Mouse (Mus musculus): Measurements from ENCODE around the gene Rec114. TPM values are rescaled to one million over a fixed set of nuclear protein-coding genes. Genes with fewer than 3 reads are reported as not detected.

Gene Rec114
- polyA plus RNA-seq, 1 experiment from 2014 or later, result 10.8 TPM

DNA sequence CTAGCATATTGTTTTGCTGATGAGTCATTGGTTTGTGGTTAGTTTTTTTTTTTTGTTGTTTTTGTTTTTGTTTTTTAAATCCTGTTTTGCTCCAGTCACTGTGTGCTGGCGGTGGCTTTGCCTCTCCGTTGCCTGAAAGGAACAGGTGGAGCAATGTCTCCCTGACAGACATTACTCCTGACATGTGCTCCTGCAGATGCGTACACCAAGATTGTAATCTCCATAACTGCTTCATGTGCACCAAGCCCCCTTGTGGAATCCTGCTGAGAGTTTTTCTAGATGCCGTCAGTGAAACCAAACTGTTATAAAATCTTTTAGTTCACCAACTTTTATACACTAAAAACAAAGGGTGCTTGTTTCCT is 94.5 kb downstream of the Rec114 start:
- no peak overlapping the region for H3K27ac ChIP-seq (ENCODE audit: poor library complexity, severe bottlenecking)
- WGBS, result 76% methylated on average over 4 of the region's 4 CpGs
- H3K4me2 ChIP-seq, result no peak overlapping the region
- peaks cover 14% of the 10 kb centered on the region; the same call in 1 of the 2 replicates for H3K4me1 ChIP-seq (replicated peaks)
- H3K9ac ChIP-seq, result no peak overlapping the region
- H3K9me3 ChIP-seq (replicated peaks), result no peaks in the 10 kb centered on the region
- no peaks in the 10 kb centered on the region for H3K27me3 ChIP-seq (replicated peaks)
- H3K36me3 ChIP-seq, result peaks cover 27% of the 10 kb centered on the region
- H3K4me3 ChIP-seq, result no peak overlapping the region
- ATAC-seq (ENCODE audit: insufficient number of reproducible peaks, low FRiP score), result no peak; the same call in 1 of the 2 replicates

DNA sequence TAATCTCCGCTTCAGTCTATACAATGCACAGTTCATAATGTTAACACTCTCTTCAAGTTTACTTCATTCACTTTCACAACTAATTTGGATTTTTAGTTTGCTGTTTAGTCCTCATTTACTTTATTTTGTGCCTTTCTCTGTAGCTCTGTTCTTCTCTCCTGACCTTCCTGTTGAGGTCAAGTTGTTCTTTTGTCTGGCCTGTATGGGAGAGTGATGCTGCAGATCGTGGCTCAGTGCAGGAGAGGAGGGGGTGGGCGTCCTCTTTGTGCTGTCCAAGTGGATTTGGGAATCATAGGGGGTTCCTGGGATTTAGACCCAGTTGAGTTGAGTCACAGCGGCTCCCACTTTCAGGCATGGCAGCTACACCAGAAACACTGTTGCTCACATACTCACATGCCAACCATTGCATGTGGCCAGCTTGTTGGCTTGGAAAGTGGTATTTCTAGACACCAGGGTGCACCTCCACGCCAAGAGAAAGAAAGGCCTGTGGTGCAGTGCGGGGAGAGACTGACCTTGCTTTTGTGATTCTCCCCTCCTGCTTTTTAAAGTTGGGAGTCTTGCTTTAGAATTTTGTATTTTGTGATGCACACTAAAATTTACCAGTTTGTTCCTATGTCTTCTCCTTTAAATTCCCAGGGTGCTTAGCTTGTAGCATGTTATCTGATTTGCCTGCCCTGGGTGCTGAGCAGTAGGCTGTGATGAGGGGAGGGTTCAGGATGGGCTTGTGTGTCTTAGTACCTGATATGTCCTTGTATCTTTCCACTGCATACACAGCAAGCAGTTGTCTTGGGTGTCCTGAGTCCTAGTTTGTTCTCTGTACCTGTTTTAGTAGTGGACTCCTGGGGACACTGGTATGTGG is 95.1 kb downstream of the Rec114 start:
- Histone ChIP-seq H3K27me3 (replicated peaks) (no peaks in the 10 kb centered on the region), H3K36me3 (peaks cover 33% of the 10 kb centered on the region), H3K4me2 (no peak overlapping the region), H3K4me1 (replicated peaks) (peaks cover 14% of the 10 kb centered on the region; the same call in 1 of the 2 replicates), H3K9ac (no peak overlapping the region), H3K4me3 (no peak overlapping the region), H3K9me3 (replicated peaks) (no peaks in the 10 kb centered on the region), H3K27ac (ENCODE audit: poor library complexity, severe bottlenecking) (no peak overlapping the region)
- peak; percentile 80 for ATAC-seq (ENCODE audit: insufficient number of reproducible peaks, low FRiP score)
- WGBS, result 79% methylated on average over 6 of the region's 6 CpGs

DNA sequence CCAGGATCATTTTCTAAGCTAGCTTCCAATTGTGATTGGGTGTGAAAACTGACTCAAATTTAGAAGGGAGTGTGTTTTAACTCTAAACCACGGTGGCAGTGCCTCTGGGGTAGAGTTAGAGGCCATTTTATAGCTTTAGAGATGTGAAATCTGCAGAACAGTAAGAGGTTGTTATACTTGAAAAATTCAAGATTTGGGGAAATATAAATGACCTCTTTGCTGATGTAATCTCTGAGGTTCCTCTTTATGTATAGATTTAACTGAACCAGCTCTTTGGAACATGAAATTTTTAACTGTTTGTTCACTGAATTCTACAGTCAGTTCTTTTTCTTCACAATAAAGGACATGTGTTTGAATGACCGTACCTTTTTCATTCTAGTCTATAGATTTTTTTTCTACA is 113.3 kb downstream of the Rec114 start:
- Histone ChIP-seq H3K36me3 (peaks cover 34% of the 10 kb centered on the region), H3K9ac (no peak overlapping the region)

DNA sequence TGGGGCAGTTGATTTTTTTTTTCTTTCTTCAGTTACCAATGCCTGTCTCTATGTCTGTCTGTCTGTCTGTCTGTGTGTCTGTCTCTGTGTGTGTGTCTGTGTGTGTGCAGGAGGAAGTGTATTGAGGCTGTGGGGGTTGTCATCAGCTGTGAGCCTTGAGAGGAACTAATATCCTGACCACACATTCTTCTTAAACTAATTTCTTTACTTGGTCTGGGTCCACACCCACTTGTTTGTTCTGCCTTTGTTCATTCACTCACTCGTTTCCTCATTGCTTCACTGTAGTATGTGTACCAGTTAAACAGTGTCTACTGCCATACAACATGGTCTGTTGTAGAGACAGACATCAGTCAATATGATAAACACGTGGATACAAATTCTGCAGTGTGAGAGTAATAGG is 116.6 kb downstream of the Rec114 start:
- peaks cover 28% of the 10 kb centered on the region for H3K36me3 ChIP-seq
- WGBS, result 80% methylated on average over 2 of the region's 2 CpGs
- H3K4me3 ChIP-seq, result no peak overlapping the region
- no peak overlapping the region for H3K4me2 ChIP-seq
- ATAC-seq (ENCODE audit: insufficient number of reproducible peaks, low FRiP score), result no peak
- H3K9me3 ChIP-seq (replicated peaks), result no peaks in the 10 kb centered on the region
- H3K9ac ChIP-seq, result no peak overlapping the region
- H3K27me3 ChIP-seq (replicated peaks), result no peaks in the 10 kb centered on the region
- no peak overlapping the region for H3K27ac ChIP-seq (ENCODE audit: poor library complexity, severe bottlenecking)
- H3K4me1 ChIP-seq (replicated peaks), result peaks cover 7% of the 10 kb centered on the region

More for the DNA sequence above, 113.3 kb downstream of the Rec114 start:
- Histone ChIP-seq H3K27ac (ENCODE audit: poor library complexity, severe bottlenecking) (no peak overlapping the region), H3K4me3 (no peak overlapping the region), H3K4me2 (no peak overlapping the region), H3K9me3 (replicated peaks) (no peaks in the 10 kb centered on the region), H3K27me3 (replicated peaks) (no peaks in the 10 kb centered on the region), H3K4me1 (replicated peaks) (no peaks in the 10 kb centered on the region)
- no peak for ATAC-seq (ENCODE audit: insufficient number of reproducible peaks, low FRiP score)
- 79% methylated on average over 2 of the region's 2 CpGs for WGBS

DNA sequence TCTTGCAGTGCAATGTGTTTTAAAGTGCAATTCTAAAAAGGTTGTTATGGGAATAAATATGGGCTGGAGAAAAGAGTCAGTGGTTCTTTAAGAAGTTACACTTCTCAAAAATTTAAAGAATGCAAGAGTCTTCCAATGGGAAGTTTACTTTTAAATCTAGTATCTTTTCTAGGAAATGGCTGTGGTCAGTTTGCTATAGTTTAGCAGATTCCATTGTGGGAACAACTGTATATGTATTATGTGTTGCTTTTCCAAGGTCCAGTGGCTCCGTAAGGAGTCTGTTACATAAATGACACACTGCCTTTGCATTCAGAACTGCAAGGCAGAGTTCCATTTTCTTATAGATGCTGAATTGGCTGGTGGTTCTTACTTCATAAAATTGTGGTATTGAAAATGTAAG is 120.8 kb downstream of the Rec114 start:
- H3K4me1 ChIP-seq (replicated peaks), result peaks cover 24% of the 10 kb centered on the region
- H3K36me3 ChIP-seq, result peaks cover 18% of the 10 kb centered on the region
- H3K27me3 ChIP-seq (replicated peaks), result no peaks in the 10 kb centered on the region
- 81% methylated on average over 1 of the region's 1 CpGs for WGBS
- ATAC-seq (ENCODE audit: insufficient number of reproducible peaks, low FRiP score), result no peak
- H3K9me3 ChIP-seq (replicated peaks), result no peaks in the 10 kb centered on the region
- H3K27ac ChIP-seq (ENCODE audit: poor library complexity, severe bottlenecking), result no peak overlapping the region
- no peak overlapping the region for H3K9ac ChIP-seq
- no peak overlapping the region for H3K4me3 ChIP-seq
- no peak overlapping the region for H3K4me2 ChIP-seq

DNA sequence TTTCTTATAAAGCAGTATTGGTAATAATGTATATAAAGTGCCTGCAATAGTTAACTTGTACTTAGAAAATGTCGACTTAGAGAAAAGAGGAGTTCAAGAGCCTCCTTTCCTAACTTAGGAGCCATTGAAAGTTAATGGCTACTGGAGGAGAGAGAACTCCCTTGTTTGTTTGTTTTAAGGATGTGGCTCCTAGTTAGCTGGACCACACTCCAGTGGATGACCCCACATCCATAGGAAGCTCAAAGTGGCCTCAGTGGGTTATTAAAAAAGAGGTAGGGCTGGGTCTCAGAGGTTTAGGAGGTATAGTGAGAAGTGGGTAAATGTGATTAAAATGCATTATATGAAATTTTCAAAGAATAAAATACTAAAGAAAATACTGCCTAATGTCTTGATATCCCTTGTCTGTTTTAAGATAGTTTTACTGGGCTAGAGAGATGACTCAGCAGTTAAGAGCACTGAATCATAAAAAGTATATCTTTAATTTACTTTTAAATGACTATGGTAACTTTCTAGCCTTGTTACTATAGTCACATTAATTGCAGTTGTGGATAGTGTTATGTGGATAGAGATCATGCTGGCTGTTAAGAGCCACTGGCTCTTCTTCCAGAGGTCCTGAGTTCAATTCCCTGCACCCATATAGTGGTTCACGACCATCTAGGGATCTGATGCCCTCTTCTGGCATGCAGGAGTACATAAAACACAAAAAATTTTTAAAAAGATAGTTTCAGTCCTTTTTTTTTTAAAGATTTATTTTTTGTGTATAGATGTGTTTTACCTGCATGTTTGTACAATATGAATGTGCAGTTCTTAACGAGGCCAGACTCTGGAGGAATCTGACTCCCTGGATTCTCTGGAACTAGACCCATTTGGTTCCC is 128.5 kb downstream of the Rec114 start:
- peaks cover 33% of the 10 kb centered on the region for H3K4me1 ChIP-seq (replicated peaks)
- no peaks in the 10 kb centered on the region for H3K27me3 ChIP-seq (replicated peaks)
- H3K36me3 ChIP-seq, result no peaks in the 10 kb centered on the region
- WGBS, result 78% methylated on average over 3 of the region's 3 CpGs
- ATAC-seq (ENCODE audit: insufficient number of reproducible peaks, low FRiP score), result no peak
- H3K4me3 ChIP-seq, result no peak overlapping the region
- no peaks in the 10 kb centered on the region for H3K9me3 ChIP-seq (replicated peaks)
- no peak overlapping the region for H3K27ac ChIP-seq (ENCODE audit: poor library complexity, severe bottlenecking)
- no peak overlapping the region for H3K4me2 ChIP-seq
- no peak overlapping the region for H3K9ac ChIP-seq

DNA sequence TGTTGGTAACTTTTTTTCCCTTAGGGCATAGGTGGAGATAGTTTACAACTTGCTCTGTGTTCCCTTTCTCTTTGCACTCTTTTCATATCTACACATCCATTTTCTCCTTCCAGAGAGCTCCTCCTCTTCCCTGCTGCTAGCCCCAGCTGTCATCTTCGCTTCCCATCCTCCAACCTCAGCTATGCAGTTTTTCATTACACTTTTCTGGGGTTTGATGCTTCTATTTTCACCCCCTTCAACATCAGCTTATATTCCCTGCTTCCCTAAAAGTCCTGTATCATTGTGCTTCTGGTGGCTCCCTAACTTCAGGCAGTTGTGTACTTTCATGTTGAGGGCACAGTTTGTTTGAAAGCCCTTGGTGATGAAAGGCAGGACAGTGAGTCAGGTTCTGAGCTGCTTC is 130.0 kb downstream of the Rec114 start:
- Histone ChIP-seq H3K27ac (ENCODE audit: poor library complexity, severe bottlenecking) (peak overlapping the region; percentile 76), H3K9ac (no peak overlapping the region), H3K4me3 (no peak overlapping the region), H3K4me1 (replicated peaks) (peaks cover 24% of the 10 kb centered on the region), H3K27me3 (replicated peaks) (no peaks in the 10 kb centered on the region), H3K36me3 (no peaks in the 10 kb centered on the region), H3K4me2 (no peak overlapping the region), H3K9me3 (replicated peaks) (no peaks in the 10 kb centered on the region)
- 75% methylated on average over 1 of the region's 1 CpGs for WGBS
- no peak for ATAC-seq (ENCODE audit: insufficient number of reproducible peaks, low FRiP score)

Other genes with a start within 250 kb of the Rec114 start
- gene Cd276, start 188.5 kb downstream of the Rec114 start, polyA plus RNA-seq (2016; fragmentation: Nextera tagmentation; extraction: Ambion mirVana), result 39.2 and 42.4 TPM in 2 replicates
- 122 and 131 TPM in 2 replicates for gene Nptn, start 161.7 kb downstream of the Rec114 start, polyA plus RNA-seq (2016; fragmentation: Nextera tagmentation; extraction: Ambion mirVana)
- gene Hcn4, start 79.4 kb upstream of the Rec114 start, polyA plus RNA-seq (2016; fragmentation: Nextera tagmentation; extraction: Ambion mirVana), result 2.3 and 2.5 TPM in 2 replicates

All from heart, embryonic 12.5 days (tissue).